Mouse (Mus musculus): ENCODE measurements at regions not wholly inside any gene's neighbourhood (a gene's known extent, or its start where the extent isn't known, plus 50 kb on each side); places are given as distances from the start of the nearest gene placed in this dataset.

DNA sequence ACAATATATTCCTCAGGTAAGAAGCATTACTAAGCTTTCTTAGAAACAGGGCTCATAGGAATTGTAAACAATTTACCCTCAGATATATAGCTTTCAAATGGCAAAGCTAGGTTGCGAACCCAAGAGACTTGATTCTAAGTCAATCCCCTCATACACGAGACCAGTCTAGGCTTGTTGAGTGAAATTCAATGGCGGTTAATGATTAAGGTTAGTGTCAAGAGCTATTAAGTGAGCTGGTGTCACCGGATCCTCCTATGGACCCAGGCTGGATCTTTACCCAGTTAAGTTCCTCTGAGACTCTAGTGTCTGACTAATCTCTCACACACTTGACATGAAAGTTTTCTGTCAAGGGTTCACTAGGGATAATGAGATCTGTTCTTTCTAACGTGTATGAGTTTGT, 57.6 kb upstream of the Mad2l1 start:
- H3K9me3 ChIP-seq (ENCODE audit: low read length) = no peaks in the 10 kb centered on the region
- no peaks in the 10 kb centered on the region for H3K27me3 ChIP-seq (ENCODE audit: insufficient read depth, low read length)
- H3K4me3 ChIP-seq (ENCODE audit: low read length) = no peak overlapping the region
- DNase-seq (ENCODE audit: low spot score) (no peak), ATAC-seq (no peak)
- no peak overlapping the region for H3K27ac ChIP-seq
- WGBS = 74% methylated on average over 5 of the region's 5 CpGs
- no peak overlapping the region for H3K4me2 ChIP-seq (ENCODE audit: low read depth, low read length)
- no peak overlapping the region for H3K9ac ChIP-seq (replicated peaks; ENCODE audit: low read length)
- TF ChIP-seq CTCF (IDR thresholded peaks at IDR 0.05; ENCODE audit: low read depth) = no peak
- no peaks in the 10 kb centered on the region for H3K4me1 ChIP-seq (ENCODE audit: insufficient read depth, low read length)
- no peaks in the 10 kb centered on the region for H3K36me3 ChIP-seq (ENCODE audit: insufficient read depth, low read length)

DNA sequence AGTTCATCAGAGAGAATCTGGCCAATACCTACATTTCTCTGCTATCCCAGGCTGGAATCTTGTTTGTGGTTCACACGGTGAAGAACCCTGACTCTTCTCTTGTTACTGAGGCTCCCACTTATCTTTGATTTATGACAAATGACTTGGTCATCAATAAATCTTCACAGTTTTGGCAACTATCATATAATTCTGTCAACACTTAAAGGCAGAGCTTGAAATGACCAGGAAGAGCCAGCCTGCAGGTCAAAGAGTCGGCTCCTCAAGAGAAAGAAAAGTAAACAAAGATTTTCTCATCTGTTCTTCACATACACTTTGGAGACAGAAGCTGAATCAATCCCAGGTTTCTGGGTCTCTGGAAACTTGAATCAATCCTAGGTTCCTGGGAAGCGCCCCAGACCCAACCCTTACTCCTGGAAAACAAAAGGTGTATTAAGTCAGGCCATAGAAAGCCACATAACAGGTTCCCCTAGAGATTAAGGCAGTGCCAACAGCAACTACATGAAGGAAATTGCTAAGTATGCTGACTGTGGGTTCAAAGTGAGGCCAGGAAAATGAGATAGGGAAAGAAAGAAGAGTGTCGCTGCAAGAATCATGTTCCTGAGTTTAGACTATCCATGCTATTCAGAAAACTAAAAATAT, 56.7 kb upstream of the Mad2l1 start:
- H3K9ac ChIP-seq (replicated peaks; ENCODE audit: low read length) = no peak overlapping the region
- WGBS = 81% methylated on average over 4 of the region's 4 CpGs

DNA sequence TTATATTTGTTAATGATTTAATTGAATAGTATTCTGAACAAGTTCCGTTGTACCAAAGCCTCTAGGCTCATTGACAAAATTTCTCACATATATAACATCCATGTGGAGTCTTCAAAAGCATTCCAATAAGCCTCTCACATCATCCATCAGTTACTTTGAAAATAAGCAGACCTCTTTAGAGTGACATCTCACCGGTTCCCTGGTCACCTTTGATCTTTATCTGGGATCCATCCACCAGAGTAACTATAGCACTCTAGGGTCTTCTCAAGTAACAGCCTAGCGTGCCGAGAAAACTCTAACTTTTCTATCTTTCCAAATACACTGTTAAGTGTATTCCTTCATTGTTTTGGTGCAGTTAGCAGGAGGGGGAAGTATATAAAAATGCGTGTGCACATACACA, 55.6 kb upstream of the Mad2l1 start:
- Histone ChIP-seq H3K36me3 (ENCODE audit: insufficient read depth, low read length) (no peaks in the 10 kb centered on the region), H3K27ac (no peak overlapping the region), H3K4me1 (ENCODE audit: insufficient read depth, low read length) (no peaks in the 10 kb centered on the region), H3K27me3 (ENCODE audit: insufficient read depth, low read length) (no peaks in the 10 kb centered on the region), H3K9me3 (ENCODE audit: low read length) (no peaks in the 10 kb centered on the region), H3K4me3 (ENCODE audit: low read length) (no peak overlapping the region), H3K9ac (replicated peaks; ENCODE audit: low read length) (no peak overlapping the region), H3K4me2 (ENCODE audit: low read depth, low read length) (no peak overlapping the region)
- ATAC-seq (no peak), DNase-seq (ENCODE audit: low spot score) (no peak)
- TF ChIP-seq CTCF (IDR thresholded peaks at IDR 0.05; ENCODE audit: low read depth) = no peak
- 93% methylated on average over 5 of the region's 5 CpGs for WGBS

More for the DNA sequence above, 56.7 kb upstream of the Mad2l1 start:
- H3K4me2 ChIP-seq (ENCODE audit: low read depth, low read length) = no peak overlapping the region
- DNase-seq (ENCODE audit: low spot score) (no peak), ATAC-seq (no peak)
- TF ChIP-seq CTCF (IDR thresholded peaks at IDR 0.05; ENCODE audit: low read depth) = no peak
- H3K4me3 ChIP-seq (ENCODE audit: low read length) = no peak overlapping the region
- no peaks in the 10 kb centered on the region for H3K36me3 ChIP-seq (ENCODE audit: insufficient read depth, low read length)
- no peaks in the 10 kb centered on the region for H3K27me3 ChIP-seq (ENCODE audit: insufficient read depth, low read length)
- H3K4me1 ChIP-seq (ENCODE audit: insufficient read depth, low read length) = no peaks in the 10 kb centered on the region
- no peak overlapping the region for H3K27ac ChIP-seq
- H3K9me3 ChIP-seq (ENCODE audit: low read length) = no peaks in the 10 kb centered on the region

DNA sequence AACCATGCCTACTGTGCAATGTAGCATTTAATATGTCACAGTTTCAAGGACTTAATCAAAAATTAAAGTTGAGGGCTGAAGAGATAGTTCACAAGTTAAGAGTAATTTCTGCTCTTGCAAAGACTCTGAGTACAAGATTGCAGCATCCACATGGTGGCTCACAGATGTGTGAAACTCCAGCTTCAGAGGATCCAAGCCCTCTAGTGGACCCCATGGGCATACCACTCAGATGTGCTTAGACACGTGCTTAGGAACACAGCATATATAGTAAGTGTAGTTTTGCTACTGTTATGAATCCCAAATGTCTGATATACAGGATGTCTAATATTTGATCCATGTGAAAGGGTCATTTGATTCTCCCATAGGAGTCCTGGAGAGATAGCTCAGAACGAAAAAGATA, 55.0 kb upstream of the Mad2l1 start:
- Histone ChIP-seq H3K9ac (replicated peaks; ENCODE audit: low read length) (no peak overlapping the region), H3K4me3 (ENCODE audit: low read length) (no peak overlapping the region), H3K9me3 (ENCODE audit: low read length) (no peaks in the 10 kb centered on the region), H3K27me3 (ENCODE audit: insufficient read depth, low read length) (no peaks in the 10 kb centered on the region), H3K4me1 (ENCODE audit: insufficient read depth, low read length) (no peaks in the 10 kb centered on the region), H3K27ac (no peak overlapping the region), H3K4me2 (ENCODE audit: low read depth, low read length) (no peak overlapping the region), H3K36me3 (ENCODE audit: insufficient read depth, low read length) (no peaks in the 10 kb centered on the region)
- 60% methylated on average over 2 of the region's 2 CpGs for WGBS
- DNase-seq (ENCODE audit: low spot score) = no peak
- peak; percentile 39 for TF ChIP-seq CTCF (IDR thresholded peaks at IDR 0.05; ENCODE audit: low read depth)
- ATAC-seq = no peak

DNA sequence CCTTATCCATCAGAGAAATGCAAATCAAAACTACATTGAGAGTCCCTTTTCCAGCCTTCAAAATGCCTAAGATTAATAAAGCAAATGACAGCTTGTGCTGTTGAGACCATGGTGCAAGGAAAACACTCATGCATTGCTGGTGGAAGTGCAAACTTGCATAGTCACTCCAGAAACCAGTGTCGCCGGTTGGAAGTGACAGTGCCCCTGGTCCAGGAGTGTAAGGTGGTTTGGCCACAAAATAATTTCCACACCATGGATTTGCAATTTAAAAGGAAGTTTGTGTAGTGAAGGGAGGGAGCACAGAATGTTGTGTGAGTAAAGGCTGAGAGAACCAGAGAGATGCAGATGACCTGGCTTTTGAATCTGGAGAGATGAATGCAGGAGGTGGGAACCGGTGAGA, 52.4 kb upstream of the Mad2l1 start:
- no peak for DNase-seq (ENCODE audit: low spot score)
- H3K9ac ChIP-seq (replicated peaks; ENCODE audit: low read length) = no peak overlapping the region
- H3K27me3 ChIP-seq (ENCODE audit: insufficient read depth, low read length) = no peaks in the 10 kb centered on the region
- no peak overlapping the region for H3K4me2 ChIP-seq (ENCODE audit: low read depth, low read length)
- H3K4me3 ChIP-seq (ENCODE audit: low read length) = no peak overlapping the region
- TF ChIP-seq CTCF (IDR thresholded peaks at IDR 0.05; ENCODE audit: low read depth) = no peak
- 94% methylated on average over 3 of the region's 3 CpGs for WGBS
- H3K4me1 ChIP-seq (ENCODE audit: insufficient read depth, low read length) = no peaks in the 10 kb centered on the region
- H3K27ac ChIP-seq = no peak overlapping the region
- ATAC-seq = no peak
- no peaks in the 10 kb centered on the region for H3K36me3 ChIP-seq (ENCODE audit: insufficient read depth, low read length)
- no peaks in the 10 kb centered on the region for H3K9me3 ChIP-seq (ENCODE audit: low read length)
